Mouse (Mus musculus) stomach, postnatal 0 days (tissue): ENCODE measurements at regions not wholly inside any gene's neighbourhood (a gene's known extent, or its start where the extent isn't known, plus 50 kb on each side); places are given as distances from the start of the nearest gene placed in this dataset.

Experiments used
- CTCF ChIP-seq: IDR thresholded peaks from 2 replicates; pipeline ENCODE4 v1.5.1; 2016; ENCODE audit warnings: antibody characterized with exemption, low read depth, mild to moderate bottlenecking, moderate library complexity
- EP300 ChIP-seq: optimal IDR thresholded peaks from 2 replicates; pipeline ENCODE3; 2016; ENCODE audit warnings: antibody characterized with exemption

GRCm38 (mm10) chr4:98258336-98258735 lies 124.8 kb downstream of the Tm2d1 start:
- TF ChIP-seq CTCF: no peak
- TF ChIP-seq EP300: no peak
